Mouse (Mus musculus) heart, embryonic 14.5 days (tissue): ENCODE measurements at regions not wholly inside any gene's neighbourhood (a gene's known extent, or its start where the extent isn't known, plus 50 kb on each side); places are given as distances from the start of the nearest gene placed in this dataset.

Experiments
- ATAC-seq: fragments of 200-750 bp; cut with Nextera tagmentation; 2 replicates; pipeline ENCODE4 v1.8.0; 2017; ENCODE audit warnings: low read depth, moderate TSS enrichment; ENCODE audit not compliant: insufficient number of reproducible peaks, insufficient read depth, low FRiP score
- H3K27ac ChIP-seq, 2 experiments: fragments of 200-500 bp in 1 of 2; fragments of 300-500 bp in 1 of 2; sonication (generic) in 1 of 2; replicated peaks in 1 of 2; 2 replicates each; pipeline ENCODE4 v1.5.1; 2012 to 2014; ENCODE audit warnings: low read depth in 2 of 2, low read length in 2 of 2, control low read depth in 1 of 2, mild to moderate bottlenecking in 1 of 2, mixed read lengths in 1 of 2; ENCODE audit not compliant: control insufficient read depth in 1 of 2, insufficient read depth in 1 of 2
- H3K27me3 ChIP-seq: fragments of 300-500 bp; sonication (generic); 2 replicates; pipeline ENCODE4 v1.6.1; 2014; ENCODE audit warnings: mild to moderate bottlenecking, low read length, control low read depth; ENCODE audit not compliant: control insufficient read depth, insufficient read depth
- H3K36me3 ChIP-seq: fragments of 300-500 bp; sonication (generic); 2 replicates; pipeline ENCODE4 v1.6.1; 2014; ENCODE audit warnings: mild to moderate bottlenecking, control low read depth, low read length, mixed read lengths; ENCODE audit not compliant: control insufficient read depth, insufficient read depth
- H3K4me1 ChIP-seq, 2 experiments: fragments of 200-500 bp in 1 of 2; fragments of 300-500 bp in 1 of 2; sonication (generic) in 1 of 2; 2 replicates each; pipeline ENCODE4 v1.6.1; 2012 to 2014; ENCODE audit warnings: low read length in 2 of 2, control low read depth in 1 of 2, mixed read lengths in 1 of 2; ENCODE audit not compliant: control insufficient read depth in 2 of 2, insufficient read depth in 2 of 2
- H3K4me2 ChIP-seq: fragments of 300-500 bp; sonication (generic); 2 replicates; pipeline ENCODE4 v1.6.1; 2014; ENCODE audit warnings: mild to moderate bottlenecking, low read length
- H3K4me3 ChIP-seq, 2 experiments: fragments of 200-500 bp in 1 of 2; fragments of 300-500 bp in 1 of 2; sonication (generic) in 1 of 2; 2 replicates each; pipeline ENCODE4 v1.5.1; 2012 to 2014; ENCODE audit warnings: low read length in 2 of 2, mild to moderate bottlenecking in 2 of 2, control low read depth in 1 of 2, low read depth in 1 of 2, moderate library complexity in 1 of 2; ENCODE audit not compliant: control insufficient read depth in 1 of 2, insufficient read depth in 1 of 2
- H3K9ac ChIP-seq: fragments of 300-500 bp; sonication (generic); 2 replicates; pipeline ENCODE4 v1.6.1; 2014; ENCODE audit warnings: mild to moderate bottlenecking, low read length
- H3K9me3 ChIP-seq: fragments of 300-500 bp; sonication (generic); 2 replicates; pipeline ENCODE4 v1.6.1; 2016; ENCODE audit warnings: low read length, control low read depth; ENCODE audit not compliant: control insufficient read depth
- WGBS: fragments of 180-500 bp; shearing (Covaris S2); extraction: QIAGEN DNeasy Blood & Tissue Kit; methylation state at CpG from one replicate; pipeline ENCODE4 v1.1.7; 2014; 5-methylcytosine and 5-hydroxymethylcytosine counted together

DNA sequence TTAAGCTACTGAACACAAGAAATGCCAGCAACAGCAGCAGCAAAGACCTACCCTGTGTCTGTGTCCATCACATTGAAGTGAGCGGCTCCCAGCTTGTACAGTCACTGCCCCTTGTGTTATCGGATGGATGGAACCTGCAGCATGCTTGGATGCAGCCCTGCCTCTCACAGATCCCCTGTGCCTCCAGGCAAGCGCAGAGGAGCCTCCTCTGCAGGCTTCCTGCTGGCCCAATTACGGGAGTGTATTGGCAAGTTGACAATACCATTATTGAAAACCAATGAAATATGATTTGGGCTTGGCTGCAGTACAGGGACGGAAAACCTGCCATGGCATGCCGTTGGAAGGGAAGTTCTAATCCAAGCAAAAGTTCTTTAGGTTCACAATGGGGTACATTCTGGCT lies 81.9 kb upstream of the Otos start:
- H3K4me2 ChIP-seq = no peak overlapping the region
- ATAC-seq = no peak
- no peak overlapping the region for H3K27ac ChIP-seq
- no peak overlapping the region for H3K9ac ChIP-seq
- H3K36me3 ChIP-seq = no peaks in the 10 kb centered on the region
- H3K27me3 ChIP-seq = no peaks in the 10 kb centered on the region; the same call in 1 of the 2 replicates
- 73% methylated on average over 6 of the region's 6 CpGs for WGBS
- no peaks in the 10 kb centered on the region for H3K9me3 ChIP-seq
- H3K4me1 ChIP-seq = peaks cover 10 to 12% of the 10 kb centered on the region in 2 experiments
- H3K4me3 ChIP-seq = no peak overlapping the region

DNA sequence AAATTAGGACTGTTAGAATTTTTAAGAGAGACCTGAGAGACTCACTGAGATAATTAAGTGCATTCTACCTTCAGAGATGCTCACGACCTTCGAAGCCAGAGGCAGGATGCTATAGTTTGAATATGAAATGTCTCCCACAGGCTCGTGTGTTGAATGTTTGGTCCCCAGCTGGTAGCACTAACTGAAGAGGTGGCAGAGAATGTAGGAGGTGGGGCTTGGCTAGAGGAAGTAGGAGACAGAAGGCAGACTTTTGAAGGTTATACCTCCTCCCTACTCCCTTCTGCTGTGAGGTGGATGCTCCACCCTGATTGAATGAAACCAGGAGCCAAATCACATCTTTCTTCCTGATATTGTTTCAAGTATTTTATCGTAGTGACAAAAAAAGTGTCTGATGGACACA lies 79.3 kb upstream of the Otos start:
- H3K27me3 ChIP-seq = no peaks in the 10 kb centered on the region
- peaks cover 8 to 14% of the 10 kb centered on the region in 2 experiments for H3K4me1 ChIP-seq
- H3K36me3 ChIP-seq = no peaks in the 10 kb centered on the region
- H3K9me3 ChIP-seq = no peaks in the 10 kb centered on the region
- ATAC-seq = no peak
- no peak overlapping the region for H3K9ac ChIP-seq
- H3K27ac ChIP-seq = no peak overlapping the region
- no peak overlapping the region for H3K4me2 ChIP-seq
- no peak overlapping the region for H3K4me3 ChIP-seq
- WGBS = 57% methylated on average over 4 of the region's 4 CpGs

DNA sequence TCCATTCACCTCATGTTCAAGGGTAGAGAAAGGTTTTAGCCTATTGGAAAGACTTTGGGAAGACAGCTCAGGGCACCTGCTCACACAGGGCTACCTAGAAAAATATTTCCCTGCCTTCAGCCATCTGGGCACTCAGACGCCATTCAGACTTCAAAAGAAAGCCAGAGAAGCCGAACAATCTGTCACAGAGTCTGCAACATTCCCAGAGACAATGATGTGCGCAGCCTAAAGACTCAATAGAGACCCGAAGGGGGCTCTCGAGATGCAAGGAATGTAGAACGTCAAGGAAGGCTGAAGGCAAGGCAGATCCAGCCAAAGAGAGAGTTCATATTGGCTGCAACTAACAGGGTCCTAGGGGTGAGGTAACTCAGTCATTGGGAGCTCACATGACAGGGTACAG lies 78.7 kb upstream of the Otos start:
- Histone ChIP-seq H3K27ac (no peak overlapping the region), H3K4me3 (no peak overlapping the region), H3K36me3 (no peaks in the 10 kb centered on the region), H3K9me3 (no peaks in the 10 kb centered on the region), H3K4me2 (no peak overlapping the region), H3K27me3 (no peaks in the 10 kb centered on the region), H3K9ac (no peak overlapping the region), H3K4me1 (peaks cover 8 to 14% of the 10 kb centered on the region in 2 experiments)
- no peak for ATAC-seq
- 74% methylated on average over 6 of the region's 6 CpGs for WGBS

DNA sequence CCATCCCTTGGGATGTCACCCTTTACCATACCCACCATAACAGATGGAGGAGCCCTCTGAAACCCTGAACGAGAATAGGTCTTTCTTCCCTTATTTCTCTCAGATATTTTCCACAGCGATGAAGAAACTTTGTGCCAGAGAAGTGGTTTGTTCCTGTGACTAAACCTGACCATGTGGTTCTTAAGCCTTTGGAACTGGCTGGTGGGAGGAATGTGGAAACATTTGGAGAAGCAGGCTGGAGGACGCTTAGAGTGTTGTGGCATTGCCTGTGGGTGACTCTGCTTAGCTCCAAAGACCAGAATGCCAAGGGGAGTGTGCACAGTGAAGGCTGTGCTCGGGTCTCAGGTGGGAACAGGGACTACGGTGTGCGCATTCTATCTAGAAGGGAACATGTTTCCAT lies 77.7 kb upstream of the Otos start:
- 79% methylated on average over 6 of the region's 6 CpGs for WGBS
- no peaks in the 10 kb centered on the region for H3K9me3 ChIP-seq
- no peak overlapping the region for H3K4me3 ChIP-seq
- no peaks in the 10 kb centered on the region for H3K36me3 ChIP-seq
- no peak overlapping the region for H3K27ac ChIP-seq
- H3K9ac ChIP-seq = no peak overlapping the region
- no peaks in the 10 kb centered on the region for H3K27me3 ChIP-seq
- H3K4me2 ChIP-seq = no peak overlapping the region
- no peak for ATAC-seq
- H3K4me1 ChIP-seq = peaks cover 9 to 19% of the 10 kb centered on the region in 2 experiments

DNA sequence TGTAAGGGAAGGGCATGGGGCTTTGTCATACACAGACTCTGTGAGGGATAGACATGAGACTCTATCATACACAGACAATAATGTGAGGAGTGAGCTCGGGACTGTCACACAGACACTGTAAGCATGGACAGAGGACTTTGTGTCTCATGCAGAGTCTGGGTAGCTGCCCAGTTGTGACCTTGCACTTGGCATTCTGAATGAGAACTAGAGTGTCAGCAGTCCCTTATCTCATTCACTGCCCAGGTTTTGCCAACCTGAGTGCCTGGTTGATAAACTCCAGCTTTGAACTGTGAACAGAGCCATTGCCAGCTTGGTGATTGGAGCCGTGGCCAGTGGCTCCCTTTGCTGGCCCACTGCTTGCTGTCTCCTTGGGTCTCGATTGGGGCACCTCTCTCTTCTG lies 75.5 kb upstream of the Otos start:
- no peaks in the 10 kb centered on the region for H3K9me3 ChIP-seq
- H3K27ac ChIP-seq = peak overlapping the region; percentile 35 to 42; a peak in 2 of 4 replicates
- 54% methylated on average over 3 of the region's 3 CpGs for WGBS
- H3K36me3 ChIP-seq = no peaks in the 10 kb centered on the region
- H3K4me2 ChIP-seq = no peak overlapping the region
- H3K4me3 ChIP-seq = no peak overlapping the region
- no peak overlapping the region for H3K9ac ChIP-seq
- no peaks in the 10 kb centered on the region for H3K27me3 ChIP-seq
- peaks cover 29 to 38% of the 10 kb centered on the region in 2 experiments for H3K4me1 ChIP-seq
- no peak for ATAC-seq

DNA sequence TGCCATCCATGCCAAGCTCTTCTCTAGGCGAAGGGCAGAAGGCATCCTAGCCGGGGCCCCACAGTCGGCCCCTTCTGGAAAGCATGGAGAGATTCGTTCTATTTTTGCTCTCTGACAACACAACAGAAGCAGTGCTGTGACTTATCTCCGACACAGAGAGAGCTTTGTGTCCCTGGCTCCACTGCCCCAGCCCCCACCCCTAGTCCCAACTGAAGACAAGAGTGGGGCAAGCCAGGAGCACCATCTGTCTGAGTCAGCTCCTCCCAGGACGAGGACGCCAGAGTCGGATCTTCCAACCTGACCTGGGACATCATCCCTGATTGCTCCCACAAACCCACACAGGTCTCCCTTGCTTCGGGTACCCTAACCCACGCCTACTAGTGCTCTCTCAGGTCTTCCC lies 71.9 kb upstream of the Otos start:
- Histone ChIP-seq H3K4me2 (peak overlapping the region; percentile 28; the same call in 1 of the 2 replicates), H3K27ac (peak overlapping the region; percentile 87 to 88), H3K36me3 (no peaks in the 10 kb centered on the region), H3K4me3 (no peak overlapping the region), H3K27me3 (no peaks in the 10 kb centered on the region), H3K9ac (peak overlapping the region; percentile 50), H3K4me1 (peaks cover 47 to 48% of the 10 kb centered on the region in 2 experiments), H3K9me3 (no peaks in the 10 kb centered on the region)
- WGBS = 20% methylated on average over 10 of the region's 10 CpGs
- peak; percentile 64; the same call in 1 of the 2 replicates for ATAC-seq

DNA sequence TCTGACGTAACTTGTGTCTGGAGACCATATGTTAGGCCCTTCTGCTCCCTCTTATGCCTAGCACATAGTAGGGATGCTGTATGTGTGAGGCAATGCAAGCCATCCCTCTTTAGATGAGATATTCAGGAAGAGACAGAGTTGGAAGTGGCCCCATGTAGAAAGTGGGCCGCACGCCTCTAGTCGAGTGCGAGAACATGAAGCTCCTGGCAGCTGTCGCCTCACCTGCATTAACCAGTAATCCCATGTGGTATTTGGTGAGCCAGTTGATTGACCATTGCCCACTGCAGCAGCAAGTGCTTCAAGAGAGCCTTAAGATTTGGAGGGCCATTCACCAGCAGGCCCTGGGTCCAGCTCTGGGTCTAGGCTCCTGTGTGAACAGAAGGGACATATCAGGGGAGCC lies 71.2 kb upstream of the Otos start:
- Histone ChIP-seq H3K4me3 (no peak overlapping the region), H3K4me2 (no peak overlapping the region), H3K9me3 (no peaks in the 10 kb centered on the region), H3K9ac (0 out of 2 replicates have a peak overlapping the region, but pooled peaks have one; percentile 50), H3K4me1 (peaks cover 47 to 52% of the 10 kb centered on the region in 2 experiments), H3K27me3 (no peaks in the 10 kb centered on the region), H3K27ac (peak overlapping the region; percentile 87 to 89), H3K36me3 (no peaks in the 10 kb centered on the region)
- WGBS = 91% methylated on average over 6 of the region's 6 CpGs
- no peak for ATAC-seq

DNA sequence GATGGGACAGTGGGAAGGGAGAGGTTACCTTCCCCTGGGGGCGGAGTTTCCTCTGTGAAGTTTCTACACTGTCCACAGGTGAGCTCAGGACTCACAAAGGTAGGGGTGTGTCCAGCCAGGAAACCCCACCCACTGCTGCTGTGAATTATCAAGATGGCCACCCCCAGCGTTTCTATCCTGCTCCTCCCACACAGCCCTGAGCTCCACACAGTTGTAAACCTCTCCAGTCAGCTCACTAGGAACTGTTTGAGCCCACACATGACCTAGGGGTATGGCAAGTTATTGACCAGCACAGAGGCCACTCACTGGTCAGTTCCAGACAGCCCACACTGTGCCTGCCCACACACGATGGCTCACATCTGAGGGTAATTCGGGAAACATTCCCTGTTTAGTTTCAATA lies 69.5 kb upstream of the Otos start:
- H3K4me1 ChIP-seq = peaks cover 39 to 45% of the 10 kb centered on the region in 2 experiments
- H3K36me3 ChIP-seq = no peaks in the 10 kb centered on the region
- no peak overlapping the region for H3K4me2 ChIP-seq
- ATAC-seq = no peak
- H3K4me3 ChIP-seq = no peak overlapping the region
- no peak overlapping the region for H3K9ac ChIP-seq
- 58% methylated on average over 4 of the region's 4 CpGs for WGBS
- H3K9me3 ChIP-seq = no peaks in the 10 kb centered on the region
- no peaks in the 10 kb centered on the region for H3K27me3 ChIP-seq
- no peak overlapping the region for H3K27ac ChIP-seq
